Mouse (Mus musculus) spleen, adult 2 months (tissue): Measurements from ENCODE around the gene Ube2ql1.

Experiments used
- CTCF ChIP-seq: fragments of 200-500 bp; IDR thresholded peaks from 2 replicates; pipeline ENCODE4 v1.5.1; 2011; ENCODE audit warnings: mild to moderate bottlenecking, inconsistent platforms; ENCODE audit not compliant: insufficient read depth, insufficient read length, insufficient replicate concordance; ENCODE audit errors: extremely low read depth
- POLR2A ChIP-seq: fragments of 200-500 bp; IDR thresholded peaks from 2 replicates; pipeline ENCODE4 v1.6.1; 2011; ENCODE audit warnings: low read depth, low read length, inconsistent platforms

GRCm38 (mm10) chr13:69752875-69753274 is 13.2 kb upstream of the Ube2ql1 start:
- TF ChIP-seq CTCF, result no peak
- TF ChIP-seq POLR2A, result no peak
